Mouse (Mus musculus) heart, postnatal 0 days (tissue): ENCODE measurements around the gene Slc34a2.

Experiments
- CTCF ChIP-seq: IDR thresholded peaks from 2 replicates; pipeline ENCODE4 v1.5.1; 2016; ENCODE audit warnings: antibody characterized with exemption, control low read depth, low read depth
- EP300 ChIP-seq: IDR thresholded peaks from 2 replicates; pipeline ENCODE4 v1.6.1; 2016; ENCODE audit warnings: antibody characterized with exemption, low read depth

DNA sequence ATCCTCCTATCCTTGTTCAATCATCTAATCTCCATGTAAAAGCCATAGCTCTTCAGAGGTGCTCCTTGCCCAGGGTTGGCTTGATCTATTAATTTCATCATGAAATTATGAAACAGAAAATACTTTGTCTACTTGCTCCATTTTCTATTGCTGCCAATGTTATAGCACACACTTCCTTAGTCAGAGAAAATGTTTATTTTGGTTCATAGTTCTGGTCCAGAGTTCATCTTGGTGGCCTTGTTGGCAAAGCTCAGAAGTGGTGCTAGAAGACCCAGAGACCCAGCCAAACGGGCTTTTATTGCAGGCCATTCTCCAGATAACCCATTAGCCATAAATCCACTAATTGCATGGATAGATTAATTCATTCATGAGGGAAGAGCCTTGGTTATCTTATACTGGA lies 5.8 kb downstream of the Slc34a2 start:
- TF ChIP-seq EP300 (no peak), CTCF (no peak)
